Mouse (Mus musculus) kidney, embryonic 15.5 days (tissue): Measurements from ENCODE around the gene Dcaf11. TPM values are rescaled to one million over a fixed set of nuclear protein-coding genes. Genes with fewer than 3 reads are reported as not detected.

ENCODE experiments used
- ATAC-seq: fragments of 200-750 bp; cut with Nextera tagmentation; replicated peaks from 2 replicates; pipeline ENCODE4 v1.8.0; 2017; ENCODE audit warnings: moderate TSS enrichment; ENCODE audit not compliant: low FRiP score
- H3K27ac ChIP-seq: fragments of 300-500 bp; sonication (generic); 2 replicates; pipeline ENCODE4 v1.5.1; 2015; ENCODE audit warnings: mild to moderate bottlenecking, inconsistent platforms
- H3K27me3 ChIP-seq: fragments of 300-500 bp; sonication (generic); 2 replicates; pipeline ENCODE4 v1.6.1; 2015; ENCODE audit warnings: inconsistent platforms
- H3K36me3 ChIP-seq: fragments of 300-500 bp; sonication (generic); 2 replicates; pipeline ENCODE4 v1.6.1; 2015; ENCODE audit warnings: inconsistent platforms
- H3K4me1 ChIP-seq: fragments of 300-500 bp; sonication (generic); 2 replicates; pipeline ENCODE4 v1.6.1; 2015; ENCODE audit warnings: inconsistent platforms
- H3K4me2 ChIP-seq: fragments of 300-500 bp; sonication (generic); 2 replicates; pipeline ENCODE4 v1.6.1; 2015; ENCODE audit warnings: moderate library complexity, mild to moderate bottlenecking, inconsistent platforms
- H3K4me3 ChIP-seq: fragments of 300-500 bp; sonication (generic); replicated peaks from 2 replicates; pipeline ENCODE4 v1.5.1; 2015; ENCODE audit warnings: mild to moderate bottlenecking, inconsistent platforms
- H3K9ac ChIP-seq: fragments of 300-500 bp; sonication (generic); 2 replicates; pipeline ENCODE4 v1.6.1; 2015; ENCODE audit warnings: mild to moderate bottlenecking, inconsistent platforms
- H3K9me3 ChIP-seq: fragments of 300-500 bp; sonication (generic); replicated peaks from 2 replicates; pipeline ENCODE4 v1.6.1; 2016; ENCODE audit warnings: inconsistent platforms
- WGBS: fragments of 180-500 bp; shearing (Covaris S2); methylation state at CpG from one replicate; pipeline ENCODE4 v1.1.7; 2015; ENCODE audit warnings: mixed read lengths; 5-methylcytosine and 5-hydroxymethylcytosine counted together
- polyA plus RNA-seq: library from polyadenylated mRNA; unstranded; fragments of >200 nt; fragmentation: Nextera tagmentation; extraction: Ambion mirVana; gene quantifications from 2 replicates; pipeline ENCODE4 v1.2.1, GENCODE M21; 2015

Gene Dcaf11
- polyA plus RNA-seq, result 89.2 and 93.0 TPM in 2 replicates

DNA sequence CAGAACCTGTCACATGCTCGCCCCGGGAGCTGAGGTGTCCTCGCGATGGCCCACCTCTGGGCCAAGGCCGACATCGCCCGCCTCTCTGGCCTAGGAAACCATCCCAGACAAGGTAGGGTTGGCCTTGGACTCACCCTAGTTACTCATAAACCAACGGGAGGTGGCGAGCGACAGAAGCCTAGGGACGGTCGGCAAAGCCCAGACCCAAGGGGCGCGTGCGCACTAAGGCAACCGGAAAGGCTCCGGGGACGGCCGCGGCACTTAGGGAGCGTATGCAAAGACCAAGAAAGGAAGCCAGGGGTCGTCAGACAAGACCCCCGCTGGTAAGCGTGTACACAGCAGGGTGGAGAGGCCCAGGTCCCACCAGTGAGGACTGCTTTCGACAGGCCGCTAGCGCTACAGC is at the start of gene Dcaf11:
Gene Dcaf11 (plus strand): TSS at position 208 of the 403 bp plus-strand sequence.
- under 1% methylated on average over 27 of the region's 27 CpGs for WGBS
- peak; percentile 90 for ATAC-seq

DNA sequence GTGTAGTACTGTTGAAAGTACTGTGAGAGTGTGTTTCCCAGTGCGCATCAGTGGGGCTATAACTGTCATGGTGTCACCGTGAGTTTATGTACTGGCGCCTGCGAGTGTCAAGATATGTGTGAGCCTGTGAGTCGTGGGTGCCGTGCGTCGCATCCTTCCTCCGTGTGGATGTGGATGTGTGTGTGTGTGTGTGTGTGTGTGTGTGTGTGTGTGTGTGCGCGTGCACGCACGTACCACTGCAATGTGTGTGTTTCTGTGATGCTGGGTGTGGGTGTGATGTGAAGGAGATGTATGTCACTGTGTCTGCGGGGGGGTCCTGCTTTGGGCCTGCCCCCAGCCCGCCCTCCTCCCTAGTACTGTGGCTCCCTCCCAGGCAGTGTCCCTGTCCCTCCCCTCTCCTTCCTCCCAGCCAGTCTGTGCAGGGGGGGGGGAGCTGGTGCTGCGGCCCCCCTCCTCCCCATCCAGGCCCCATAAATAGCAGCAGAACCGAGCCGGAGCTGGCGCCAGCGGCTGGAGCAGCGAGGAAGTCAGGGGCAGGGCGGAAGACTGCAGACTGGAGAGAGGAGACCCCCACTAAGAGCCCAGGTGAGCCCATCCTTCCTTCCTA is 49.6 kb upstream of the Dcaf11 start, which contains the start of gene Cpne6:
Gene Cpne6 (plus strand): TSS at position 321 of the 607 bp plus-strand sequence.
- Histone ChIP-seq H3K4me3 (no peak within 1 kb of the TSS), H3K9ac (no peak within 1 kb of the TSS), H3K27ac (no peak within 1 kb of the TSS), H3K4me2 (no peak within 1 kb of the TSS), H3K27me3 (peaks cover 14% of the 10 kb centered on the region; the same call in 1 of the 2 replicates), H3K9me3 (no peaks in the 10 kb centered on the region), H3K4me1 (peaks cover 10% of the 10 kb centered on the region; the same call in 1 of the 2 replicates), H3K36me3 (no peaks in the 10 kb centered on the region)
- ATAC-seq, result 0 out of 2 replicates have a peak, but pooled peaks have one; percentile 4
- 64% methylated on average over 22 of the region's 22 CpGs for WGBS

More for the DNA sequence above, at the start of gene Dcaf11:
- H3K4me2 ChIP-seq, result peak within 1 kb of the TSS; percentile 87
- H3K27me3 ChIP-seq, result no peaks in the 10 kb centered on the region
- H3K9me3 ChIP-seq, result no peaks in the 10 kb centered on the region
- H3K4me3 ChIP-seq, result peak within 1 kb of the TSS; percentile 71
- H3K36me3 ChIP-seq, result peaks cover 24% of the 10 kb centered on the region
- H3K4me1 ChIP-seq, result peaks cover 37% of the 10 kb centered on the region
- peak within 1 kb of the TSS; percentile 99 for H3K27ac ChIP-seq
- H3K9ac ChIP-seq, result peak within 1 kb of the TSS; percentile 66

DNA sequence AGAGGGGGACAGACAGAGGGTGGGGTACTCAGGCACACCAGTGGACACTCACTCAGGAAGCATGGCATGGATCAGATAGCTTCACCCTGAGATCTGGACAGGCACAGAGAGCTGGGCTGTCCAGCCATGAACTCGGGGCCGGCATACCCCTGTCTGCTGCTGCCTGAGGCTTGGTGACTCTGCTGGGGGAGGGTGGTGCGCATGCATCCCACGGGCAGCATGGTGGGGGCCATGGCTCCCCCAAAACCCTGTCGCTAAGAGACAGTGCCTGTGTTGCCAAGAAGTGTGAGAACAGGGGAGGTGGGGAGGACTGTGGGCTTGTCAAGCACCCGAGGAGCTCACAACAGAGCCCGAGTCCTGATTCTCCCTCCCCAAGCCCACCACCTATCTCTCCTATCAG is 48.8 kb upstream of the Dcaf11 start:
- Histone ChIP-seq H3K27ac (no peak overlapping the region), H3K9me3 (no peaks in the 10 kb centered on the region), H3K27me3 (peaks cover 14% of the 10 kb centered on the region), H3K36me3 (no peaks in the 10 kb centered on the region), H3K4me3 (no peak overlapping the region), H3K4me2 (no peak overlapping the region), H3K4me1 (peaks cover 10% of the 10 kb centered on the region; the same call in 1 of the 2 replicates), H3K9ac (no peak overlapping the region)
- ATAC-seq, result 0 out of 2 replicates have a peak, but pooled peaks have one; percentile 23
- 46% methylated on average over 7 of the region's 7 CpGs for WGBS

DNA sequence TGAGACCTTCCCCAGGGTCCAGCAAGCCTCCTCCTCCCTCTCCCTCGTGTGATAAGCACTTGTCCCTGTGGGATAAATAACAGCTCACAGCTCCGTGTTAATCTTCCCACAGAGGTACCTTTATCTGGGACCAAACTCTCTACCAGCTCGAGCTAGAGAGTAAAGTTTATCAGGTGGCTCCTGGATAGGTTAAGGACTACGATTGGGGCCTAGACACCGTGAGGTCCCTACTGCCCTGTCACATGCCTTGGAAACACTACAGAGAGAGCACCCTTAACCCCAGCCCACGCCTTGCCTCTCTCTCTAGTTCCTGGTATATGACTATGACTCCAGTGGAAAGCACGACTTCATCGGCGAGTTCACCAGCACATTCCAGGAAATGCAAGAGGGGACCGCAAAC is 45.9 kb upstream of the Dcaf11 start:
- 64% methylated on average over 10 of the region's 10 CpGs for WGBS
- no peak overlapping the region for H3K4me2 ChIP-seq
- H3K4me1 ChIP-seq, result peaks cover 10% of the 10 kb centered on the region; the same call in 1 of the 2 replicates
- H3K9ac ChIP-seq, result no peak overlapping the region
- H3K27ac ChIP-seq, result no peak overlapping the region
- H3K9me3 ChIP-seq, result no peaks in the 10 kb centered on the region
- peaks cover 26% of the 10 kb centered on the region for H3K27me3 ChIP-seq
- ATAC-seq, result no peak
- H3K4me3 ChIP-seq, result no peak overlapping the region
- H3K36me3 ChIP-seq, result no peaks in the 10 kb centered on the region

DNA sequence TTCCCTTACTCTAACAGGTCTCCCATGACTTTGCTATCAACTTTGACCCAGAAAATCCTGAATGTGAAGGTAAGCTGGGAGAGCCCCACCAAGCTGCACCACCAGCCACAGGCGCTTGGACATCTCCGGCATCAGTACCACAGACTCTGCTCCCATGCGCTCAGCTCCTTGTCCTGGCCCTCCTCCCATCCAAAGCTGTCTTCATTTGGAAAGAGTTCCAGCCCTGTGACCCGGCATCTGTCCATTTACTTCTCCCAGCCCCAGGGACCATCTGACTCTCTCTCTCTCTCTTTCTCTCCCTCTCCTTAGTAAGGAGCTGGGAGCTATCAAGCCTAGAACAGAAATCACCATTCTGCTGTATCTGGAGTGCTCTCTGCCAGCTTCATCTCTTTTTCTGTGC is 44.0 kb upstream of the Dcaf11 start:
- WGBS, result 85% methylated on average over 4 of the region's 4 CpGs
- no peaks in the 10 kb centered on the region for H3K36me3 ChIP-seq
- no peak overlapping the region for H3K27ac ChIP-seq
- peaks cover 10% of the 10 kb centered on the region for H3K4me1 ChIP-seq
- H3K4me3 ChIP-seq, result no peak overlapping the region
- H3K9ac ChIP-seq, result no peak overlapping the region
- H3K9me3 ChIP-seq, result no peaks in the 10 kb centered on the region
- ATAC-seq, result no peak
- H3K27me3 ChIP-seq, result peaks cover 40% of the 10 kb centered on the region
- H3K4me2 ChIP-seq, result no peak overlapping the region

DNA sequence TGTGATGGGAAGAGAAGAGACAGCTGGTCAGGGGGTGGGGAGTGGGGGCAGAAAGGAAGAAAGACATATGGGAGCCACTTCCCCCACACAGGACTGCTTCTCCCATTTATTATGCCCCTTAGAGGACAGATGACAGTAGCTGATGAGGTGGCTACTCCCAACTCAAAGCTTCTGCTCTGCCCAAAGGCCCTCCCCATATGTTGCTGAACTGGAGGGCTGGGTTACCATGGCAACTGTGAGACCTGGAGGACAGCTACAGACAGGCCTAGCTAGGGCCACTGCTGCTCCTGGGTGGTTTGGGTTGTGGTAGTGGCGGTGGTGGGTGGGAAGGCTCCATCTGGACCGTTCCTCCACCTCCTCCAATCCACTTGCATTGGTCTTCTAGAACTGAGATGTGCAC is 40.9 kb upstream of the Dcaf11 start:
- no peak overlapping the region for H3K4me2 ChIP-seq
- no peaks in the 10 kb centered on the region for H3K36me3 ChIP-seq
- H3K9me3 ChIP-seq, result no peaks in the 10 kb centered on the region
- no peak overlapping the region for H3K4me3 ChIP-seq
- peaks cover 12% of the 10 kb centered on the region for H3K4me1 ChIP-seq
- H3K27ac ChIP-seq, result no peak overlapping the region
- ATAC-seq, result no peak
- 46% methylated on average over 2 of the region's 2 CpGs for WGBS
- peaks cover 57% of the 10 kb centered on the region for H3K27me3 ChIP-seq
- no peak overlapping the region for H3K9ac ChIP-seq

DNA sequence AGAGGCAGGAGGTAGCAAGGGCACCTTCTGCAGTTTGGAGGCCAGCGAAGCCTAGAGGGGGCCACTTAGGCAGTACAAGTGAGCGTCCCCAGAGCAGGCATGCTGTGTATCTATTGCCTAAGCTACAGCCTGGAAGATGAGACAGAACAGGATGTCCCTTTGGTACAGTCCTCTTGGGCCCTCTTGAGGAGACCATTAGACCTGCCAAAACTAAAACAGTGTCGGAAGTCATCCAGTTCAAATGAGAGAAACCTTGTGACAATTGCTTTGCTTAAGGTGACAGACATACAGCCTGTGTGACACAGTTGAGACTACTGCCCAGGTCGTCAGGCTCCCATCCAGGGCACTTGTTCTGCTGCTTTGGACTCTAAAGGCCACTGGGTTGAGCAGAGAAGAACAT is 40.2 kb upstream of the Dcaf11 start:
- ATAC-seq, result no peak
- H3K9ac ChIP-seq, result no peak overlapping the region
- WGBS, result 65% methylated on average over 4 of the region's 4 CpGs

DNA sequence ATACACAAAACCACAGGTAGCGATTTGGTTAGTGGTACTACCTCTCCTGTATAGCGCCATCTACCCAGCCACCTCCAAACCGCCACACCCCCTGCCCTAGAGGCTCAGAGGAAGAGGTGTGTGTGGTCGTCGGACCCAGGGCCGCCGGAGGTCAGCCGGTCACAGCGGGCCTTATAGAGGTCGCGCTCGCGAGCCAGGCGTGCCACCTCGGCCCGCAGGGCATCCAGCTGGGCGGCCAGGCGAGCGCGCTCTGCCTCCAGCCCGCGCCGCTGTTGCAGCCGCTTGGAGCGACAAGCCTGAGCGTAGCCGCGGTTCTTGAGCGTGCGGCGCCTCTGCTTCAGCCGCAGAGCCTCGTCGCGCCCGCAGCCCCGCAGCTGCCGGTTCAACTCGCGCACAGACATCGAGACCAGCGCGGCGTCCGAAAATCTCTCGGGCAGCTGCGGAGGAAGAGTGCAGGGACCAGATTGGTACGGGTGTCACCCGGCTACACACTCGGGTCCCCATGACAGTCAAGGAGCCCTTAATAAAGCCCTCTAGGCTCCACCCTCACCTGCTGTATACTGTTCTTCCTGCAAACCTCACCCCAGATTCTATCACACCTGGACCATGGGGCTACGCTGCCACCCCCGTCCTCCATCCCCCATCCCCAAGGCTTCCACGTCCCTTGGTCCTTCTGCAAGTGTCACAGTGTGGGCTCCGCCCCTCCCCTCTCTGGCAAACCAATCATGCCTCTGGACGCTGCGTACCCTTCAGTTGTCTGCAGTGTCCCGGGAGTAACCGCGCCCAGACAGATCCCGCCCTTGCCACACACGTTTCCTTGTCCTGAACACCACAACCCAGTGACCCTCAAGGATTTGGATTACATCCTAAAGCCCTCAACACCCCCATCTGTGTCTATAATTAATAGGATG is 39.1 kb upstream of the Dcaf11 start:
- H3K9me3 ChIP-seq, result no peaks in the 10 kb centered on the region
- H3K4me3 ChIP-seq, result peak overlapping the region; percentile 49
- H3K36me3 ChIP-seq, result no peaks in the 10 kb centered on the region
- peak; percentile 62 for ATAC-seq
- under 1% methylated on average over 61 of the region's 61 CpGs for whole genome bisulfite sequencing
- H3K27ac ChIP-seq, result no peak overlapping the region
- peak overlapping the region; percentile 45 for H3K9ac ChIP-seq
- peak overlapping the region; percentile 96 for H3K4me2 ChIP-seq
- H3K27me3 ChIP-seq, result peaks cover 69% of the 10 kb centered on the region
- H3K4me1 ChIP-seq, result peaks cover 12% of the 10 kb centered on the region

More for the DNA sequence above, 40.2 kb upstream of the Dcaf11 start:
- Histone ChIP-seq H3K27ac (no peak overlapping the region), H3K36me3 (no peaks in the 10 kb centered on the region), H3K4me2 (no peak overlapping the region), H3K9me3 (no peaks in the 10 kb centered on the region), H3K27me3 (peaks cover 64% of the 10 kb centered on the region), H3K4me1 (peaks cover 12% of the 10 kb centered on the region), H3K4me3 (no peak overlapping the region)

DNA sequence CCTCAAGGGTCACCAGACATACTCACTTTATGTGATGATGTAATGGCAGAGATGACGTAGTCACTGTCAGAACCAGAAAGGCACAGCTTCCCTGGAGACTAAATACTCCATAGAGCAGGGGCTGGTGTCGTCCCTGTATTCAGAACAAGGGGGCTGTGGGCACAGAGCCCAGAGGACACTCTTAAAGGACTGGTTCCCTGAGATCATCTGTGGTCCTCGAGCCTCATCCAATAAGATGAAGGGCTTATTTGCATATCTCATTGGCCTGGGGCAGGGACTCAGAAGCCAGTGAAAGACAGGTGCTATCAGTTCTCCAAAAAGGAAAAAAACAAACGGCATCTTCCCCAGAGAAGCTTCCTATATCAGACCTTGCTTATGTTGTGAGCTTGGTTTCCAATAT is 35.7 kb upstream of the Dcaf11 start:
- H3K4me2 ChIP-seq, result no peak overlapping the region
- H3K9me3 ChIP-seq, result no peaks in the 10 kb centered on the region
- no peaks in the 10 kb centered on the region for H3K36me3 ChIP-seq
- peaks cover 12% of the 10 kb centered on the region for H3K4me1 ChIP-seq
- no peak overlapping the region for H3K27ac ChIP-seq
- 62% methylated on average over 4 of the region's 4 CpGs for WGBS
- H3K9ac ChIP-seq, result no peak overlapping the region
- no peak overlapping the region for H3K4me3 ChIP-seq
- peaks cover 57% of the 10 kb centered on the region for H3K27me3 ChIP-seq
- no peak for ATAC-seq

DNA sequence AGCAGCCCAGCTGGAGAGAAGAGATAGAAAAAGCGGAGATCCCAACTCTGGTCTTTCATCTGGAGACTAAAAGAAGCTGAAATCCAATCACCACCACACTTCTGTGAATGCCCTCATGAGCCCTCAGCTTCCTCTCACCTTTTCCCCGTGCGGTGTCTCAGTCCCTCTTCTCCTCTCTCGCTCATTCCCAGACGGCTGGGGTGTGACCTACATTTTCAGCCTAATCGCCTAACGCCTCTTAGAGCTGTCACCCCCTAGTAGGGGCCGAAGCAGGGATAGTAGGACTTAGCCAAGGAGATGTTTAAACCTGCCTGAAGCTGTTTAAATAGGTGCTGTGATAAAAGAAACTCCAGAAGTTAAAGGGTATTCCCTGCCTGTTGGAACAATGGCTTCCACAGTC is 35.0 kb upstream of the Dcaf11 start, which contains the start of gene Nrl:
Gene Nrl (minus strand): TSS at position 197 of the 400 bp plus-strand sequence.
- no peak within 1 kb of the TSS for H3K9ac ChIP-seq
- H3K27me3 ChIP-seq, result peaks cover 58% of the 10 kb centered on the region
- peaks cover 12% of the 10 kb centered on the region for H3K4me1 ChIP-seq
- no peak within 1 kb of the TSS for H3K4me2 ChIP-seq
- no peak within 1 kb of the TSS for H3K4me3 ChIP-seq
- WGBS, result 21% methylated on average over 8 of the region's 8 CpGs
- no peaks in the 10 kb centered on the region for H3K9me3 ChIP-seq
- H3K36me3 ChIP-seq, result no peaks in the 10 kb centered on the region
- H3K27ac ChIP-seq, result no peak within 1 kb of the TSS
- no peak for ATAC-seq

DNA sequence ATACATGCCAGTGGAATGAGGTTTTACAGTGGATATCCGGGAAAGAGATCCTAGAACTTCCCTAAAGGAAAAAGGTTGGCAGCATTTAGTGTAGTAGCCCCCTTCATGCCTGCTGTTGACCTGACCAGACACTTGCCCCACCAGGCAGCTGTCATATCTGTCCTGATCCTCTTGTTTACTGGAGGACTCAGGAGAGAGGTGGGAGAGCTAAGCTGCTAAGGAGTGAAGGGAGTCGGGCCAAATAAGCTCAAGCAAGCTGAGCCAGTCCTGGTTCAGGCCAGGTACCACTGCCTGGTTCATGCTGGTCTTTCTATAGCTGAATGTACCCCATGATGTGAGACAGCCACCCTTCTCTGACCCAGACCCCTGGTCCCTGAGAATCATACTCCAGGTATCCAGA is 33.1 kb upstream of the Dcaf11 start:
- no peak for ATAC-seq
- H3K27ac ChIP-seq, result no peak overlapping the region
- no peaks in the 10 kb centered on the region for H3K9me3 ChIP-seq
- 84% methylated on average over 2 of the region's 2 CpGs for WGBS
- no peaks in the 10 kb centered on the region for H3K4me1 ChIP-seq
- H3K4me2 ChIP-seq, result no peak overlapping the region
- no peak overlapping the region for H3K9ac ChIP-seq
- no peak overlapping the region for H3K4me3 ChIP-seq
- H3K27me3 ChIP-seq, result peaks cover 47% of the 10 kb centered on the region
- no peaks in the 10 kb centered on the region for H3K36me3 ChIP-seq

DNA sequence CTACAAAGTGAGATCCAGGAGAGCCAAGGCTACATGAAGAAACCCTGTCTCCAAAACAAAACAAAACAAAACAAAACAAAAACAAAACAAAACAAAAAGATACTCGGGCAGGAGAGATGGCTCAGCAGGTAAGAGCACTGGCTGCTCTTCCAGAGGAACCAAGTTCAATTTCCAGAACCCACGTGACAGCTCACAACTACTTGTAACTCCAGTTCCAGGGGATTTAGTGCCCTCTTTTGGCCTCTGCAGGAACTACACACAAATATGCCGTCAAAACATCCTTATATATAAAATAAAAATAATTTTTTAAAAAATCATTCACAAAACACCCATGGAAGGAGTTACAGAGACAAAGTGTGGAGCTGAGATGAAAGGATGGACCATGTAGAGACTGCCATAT is 31.9 kb upstream of the Dcaf11 start:
- H3K27ac ChIP-seq, result no peak overlapping the region
- 20% methylated on average over 3 of the region's 3 CpGs for WGBS
- H3K9ac ChIP-seq, result no peak overlapping the region
- H3K4me2 ChIP-seq, result no peak overlapping the region
- H3K9me3 ChIP-seq, result no peaks in the 10 kb centered on the region
- no peak overlapping the region for H3K4me3 ChIP-seq
- no peaks in the 10 kb centered on the region for H3K4me1 ChIP-seq
- H3K36me3 ChIP-seq, result no peaks in the 10 kb centered on the region
- H3K27me3 ChIP-seq, result peaks cover 34% of the 10 kb centered on the region; the same call in 1 of the 2 replicates
- no peak for ATAC-seq
